In the genomic region with DNA sequence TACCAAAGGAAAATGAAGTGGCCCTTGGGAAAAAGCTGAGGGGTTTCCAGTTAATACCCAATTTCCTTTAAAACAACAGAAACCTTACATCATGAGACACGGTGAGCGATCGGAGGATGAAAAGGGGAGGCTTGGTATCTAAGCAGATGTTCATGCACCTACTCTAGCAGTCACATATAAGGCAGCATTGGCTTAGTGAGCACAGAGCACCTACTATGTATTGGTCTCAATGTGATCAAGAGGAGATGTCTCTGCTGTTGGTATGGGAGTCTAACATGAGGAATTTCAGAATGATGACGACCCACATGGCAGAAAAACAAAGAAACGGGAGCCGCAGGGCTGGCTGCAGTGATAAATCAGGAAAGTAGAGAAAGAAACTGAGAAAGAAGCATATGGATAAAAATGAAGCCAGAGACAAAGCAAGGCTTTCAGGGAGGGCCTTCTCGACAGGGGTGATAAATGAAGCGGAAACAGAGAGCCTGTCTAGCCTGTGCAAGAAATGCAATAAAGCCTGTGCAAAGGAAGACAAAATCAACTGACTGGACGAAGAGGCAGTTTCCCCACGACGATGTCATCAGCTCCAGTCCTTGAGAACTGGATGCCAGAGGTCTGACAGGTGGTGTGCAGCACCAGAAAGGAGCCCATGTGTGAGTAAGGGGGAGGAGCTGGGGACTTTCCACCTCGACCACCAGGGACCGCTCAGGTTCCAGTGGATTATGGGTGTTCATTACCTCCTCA, we compare ENCODE assay signal across 13 mouse cellular contexts.
DNase-seq lines count a peak whose midpoint lies in the region; ATAC-seq and TF ChIP-seq lines count a peak whose summit lies in the region.
"Had no signal": no experiment of that assay in that cellular context is flagged by ENCODE, and none has a peak within 500 bp of the region (broad histone marks: within the 10 kb centered on the region; RNA-seq: fewer than 3 reads in every experiment).

No protein-coding gene starts in this region.

- H3K4me2 ChIP-seq in kidney, postnatal 0 days (ENCODE audit: low read length) = peak overlapping the region; percentile 1; the same call in 1 of the 2 replicates
- H3K4me2 ChIP-seq in neural tube, embryonic 14.5 days (ENCODE audit: low read depth, low read length) = no peak overlapping the region
- H3K4me2 ChIP-seq: liver, embryonic 15.5 days had no signal

- H3K9me3 ChIP-seq in kidney, postnatal 0 days (replicated peaks; ENCODE audit: low read length) = no peaks in the 10 kb centered on the region
- H3K9me3 ChIP-seq in hindbrain, embryonic 10.5 days = no peaks in the 10 kb centered on the region
- no peaks in the 10 kb centered on the region for H3K9me3 ChIP-seq in neural tube, embryonic 14.5 days (ENCODE audit: control insufficient read depth, low read length)
- H3K9me3 ChIP-seq: heart, embryonic 10.5 days; liver, embryonic 15.5 days had no signal

- TF ChIP-seq CTCF in kidney, postnatal 0 days (IDR thresholded peaks at IDR 0.05; ENCODE audit: low read depth) = no peak

- H3K36me3 ChIP-seq in kidney, postnatal 0 days (ENCODE audit: insufficient read depth, low read length) = no peaks in the 10 kb centered on the region
- no peaks in the 10 kb centered on the region for H3K36me3 ChIP-seq in hindbrain, embryonic 10.5 days
- no peaks in the 10 kb centered on the region for H3K36me3 ChIP-seq in neural tube, embryonic 14.5 days (ENCODE audit: control insufficient read depth, insufficient read depth, low read length)
- H3K36me3 ChIP-seq: heart, embryonic 10.5 days; liver, embryonic 15.5 days had no signal

- no peaks in the 10 kb centered on the region for H3K4me1 ChIP-seq in kidney, postnatal 0 days (replicated peaks; ENCODE audit: insufficient read depth, low read length)
- peaks cover 6% of the 10 kb centered on the region; the same call in 1 of the 2 replicates for H3K4me1 ChIP-seq in hindbrain, embryonic 10.5 days (replicated peaks)
- H3K4me1 ChIP-seq in neural tube, embryonic 14.5 days (ENCODE audit: control insufficient read depth, insufficient read depth, low read length) = no peaks in the 10 kb centered on the region
- H3K4me1 ChIP-seq: heart, embryonic 10.5 days; liver, embryonic 15.5 days had no signal

- peak; percentile 52 for DNase-seq in kidney, postnatal 0 days (ENCODE audit: low spot score)
- no peak for DNase-seq in kidney, adult 8-10 months
- peak; percentile 19 for DNase-seq in embryo, embryonic 10 days (ENCODE audit: low spot score)
- DNase-seq in hindbrain, embryonic 10.5 days (ENCODE audit: low spot score) = no peak
- DNase-seq in urinary bladder, postnatal 36 days (ENCODE audit: low spot score in 2 of 2) = no peak
- DNase-seq in gastrocnemius, adult 8-10 months (ENCODE audit: low spot score in 2 of 2) = no peak
- DNase-seq: layer of hippocampus, postnatal 36 days; right cerebral cortex, postnatal 25 days had no signal

- WGBS in kidney, postnatal 0 days = 21% methylated on average over 13 of the region's 13 CpGs
- whole genome bisulfite sequencing in hindbrain, embryonic 10.5 days = 61% methylated on average over 13 of the region's 13 CpGs
- WGBS in neural tube, embryonic 14.5 days = 22% methylated on average over 13 of the region's 13 CpGs

- no peak overlapping the region for H3K27ac ChIP-seq in kidney, postnatal 0 days
- peak overlapping the region; percentile 29; the same call in 1 of the 2 replicates for H3K27ac ChIP-seq in hindbrain, embryonic 10.5 days
- H3K27ac ChIP-seq in neural tube, embryonic 14.5 days (ENCODE audit: low read depth, low read length) = no peak overlapping the region
- H3K27ac ChIP-seq: heart, embryonic 10.5 days; liver, embryonic 15.5 days had no signal

- H3K27me3 ChIP-seq in kidney, postnatal 0 days (ENCODE audit: insufficient read depth, low read length) = no peaks in the 10 kb centered on the region
- no peaks in the 10 kb centered on the region for H3K27me3 ChIP-seq in hindbrain, embryonic 10.5 days (ENCODE audit: insufficient read depth, poor library complexity, severe bottlenecking)
- H3K27me3 ChIP-seq in neural tube, embryonic 14.5 days (ENCODE audit: control insufficient read depth, insufficient read depth, low read length) = no peaks in the 10 kb centered on the region
- H3K27me3 ChIP-seq: liver, embryonic 15.5 days had no signal

- no peak overlapping the region for H3K9ac ChIP-seq in kidney, postnatal 0 days (ENCODE audit: low read depth, low read length)
- no peak overlapping the region for H3K9ac ChIP-seq in neural tube, embryonic 14.5 days (replicated peaks; ENCODE audit: low read depth, low read length)
- H3K9ac ChIP-seq: liver, embryonic 15.5 days had no signal

- ATAC-seq in kidney, postnatal 0 days (replicated peaks; ENCODE audit: low FRiP score, low read depth) = no peak; the same call in 1 of the 2 replicates
- ATAC-seq in neural tube, embryonic 14.5 days (ENCODE audit: low read depth) = peak; percentile 66; the same call in 1 of the 2 replicates
- ATAC-seq in inflammation-experienced regulatory T-cells, adult 6 months = no peak
- ATAC-seq: intestine, embryonic 16.5 days had no signal

- H3K4me3 ChIP-seq in kidney, postnatal 0 days (replicated peaks; ENCODE audit: low read depth, low read length) = no peak overlapping the region
- H3K4me3 ChIP-seq in hindbrain, embryonic 10.5 days = no peak overlapping the region
- no peak overlapping the region for H3K4me3 ChIP-seq in neural tube, embryonic 14.5 days (ENCODE audit: low read depth, low read length)
- H3K4me3 ChIP-seq: heart, embryonic 10.5 days; liver, embryonic 15.5 days had no signal

Comparison
In these comparisons a context has a peak if more than half of its experiments do, and no peak if none do; other contexts are left out.
1. DNase-seq: peak in kidney, postnatal 0 days (single experiment) and embryo, embryonic 10 days (single experiment); none in kidney, adult 8-10 months (0 of 2), hindbrain, embryonic 10.5 days (single experiment), urinary bladder, postnatal 36 days (0 of 2) and gastrocnemius, adult 8-10 months (0 of 2).